Mouse (Mus musculus): Measurements from ENCODE around the gene Igf1r. TPM values are rescaled to one million over a fixed set of nuclear protein-coding genes. Genes with fewer than 3 reads are reported as not detected.

Gene Igf1r
- polyA plus RNA-seq, 1 experiment = 2.7 TPM

GRCm38 (mm10) chr7:67996202-67996960, 43.8 kb downstream of the Igf1r start:
- Histone ChIP-seq H3K36me3 (ENCODE audit: control insufficient read depth, insufficient read depth, low read length) (no peaks in the 10 kb centered on the region), H3K27ac (ENCODE audit: insufficient read depth, low read length) (no peak overlapping the region), H3K4me1 (ENCODE audit: control insufficient read depth, insufficient read depth, insufficient read length) (no peaks in the 10 kb centered on the region; the same call in none of the 2 replicates), H3K4me3 (ENCODE audit: extremely low read depth, insufficient read depth, insufficient read length) (no peak overlapping the region), H3K27me3 (ENCODE audit: control insufficient read depth, insufficient read depth, low read length) (no peaks in the 10 kb centered on the region)
- DNase-seq (ENCODE audit: low read depth in 1 of 2, low spot score in 2 of 2) = no peak
- WGBS = 77% methylated on average over 12 of the region's 12 CpGs
- TF ChIP-seq POLR2A (IDR thresholded peaks at IDR 0.05; ENCODE audit: low read depth, low read length) (no peak), CTCF (IDR thresholded peaks at IDR 0.05; ENCODE audit: extremely low read depth, insufficient read depth, insufficient read length, insufficient replicate concordance) (no peak)

DNA sequence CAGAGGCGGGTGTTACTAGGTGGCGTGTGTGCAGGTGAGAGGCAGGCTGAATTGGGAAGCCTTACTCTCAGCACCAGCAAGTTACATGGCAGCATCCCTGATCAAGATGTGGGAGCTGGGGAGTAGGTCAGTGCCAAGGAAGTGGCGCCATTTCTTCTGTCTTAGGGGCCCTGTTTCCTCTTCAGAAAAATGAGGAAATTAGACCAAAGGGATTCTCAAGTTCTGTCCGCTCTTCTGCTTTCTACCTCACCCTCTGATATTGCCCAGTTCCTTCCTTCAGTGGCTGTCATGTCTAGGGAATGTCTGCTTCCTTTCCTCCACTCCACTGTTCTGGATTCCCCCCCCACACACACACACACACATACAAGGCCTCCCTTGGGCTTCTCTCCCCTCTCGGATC, 48.6 kb downstream of the Igf1r start:
- H3K4me3 ChIP-seq (ENCODE audit: extremely low read depth, insufficient read depth, insufficient read length) = no peak overlapping the region
- no peak for DNase-seq (ENCODE audit: low read depth in 1 of 2, low spot score in 2 of 2)
- H3K27ac ChIP-seq (ENCODE audit: insufficient read depth, low read length) = no peak overlapping the region
- no peaks in the 10 kb centered on the region for H3K4me1 ChIP-seq (ENCODE audit: control insufficient read depth, insufficient read depth, insufficient read length)
- no peaks in the 10 kb centered on the region for H3K27me3 ChIP-seq (ENCODE audit: control insufficient read depth, insufficient read depth, low read length)
- no peak for TF ChIP-seq POLR2A (IDR thresholded peaks at IDR 0.05; ENCODE audit: low read depth, low read length)
- TF ChIP-seq CTCF (IDR thresholded peaks at IDR 0.05; ENCODE audit: extremely low read depth, insufficient read depth, insufficient read length, insufficient replicate concordance) = no peak
- 88% methylated on average over 5 of the region's 5 CpGs for WGBS
- no peaks in the 10 kb centered on the region for H3K36me3 ChIP-seq (ENCODE audit: control insufficient read depth, insufficient read depth, low read length)

DNA sequence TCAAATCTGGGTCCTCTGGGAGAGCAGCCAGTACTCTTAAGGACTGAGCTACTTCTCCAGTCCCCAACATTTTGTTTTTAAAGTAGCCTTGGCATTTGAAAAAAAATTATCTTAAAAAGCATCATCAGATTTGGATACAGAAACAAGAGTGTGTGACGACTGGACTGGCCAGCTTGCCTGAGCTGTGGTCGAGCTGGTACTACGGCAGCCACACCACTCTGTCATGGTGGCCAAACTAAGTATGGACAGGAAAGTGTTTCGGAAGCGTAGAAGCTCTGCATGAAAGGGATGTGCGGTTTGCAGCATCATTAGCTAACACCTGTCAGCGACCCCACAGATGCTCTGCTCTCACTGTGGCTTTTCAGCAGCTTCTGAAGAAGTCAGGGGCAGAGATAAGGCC, 53.4 kb downstream of the Igf1r start:
- 88% methylated on average over 7 of the region's 7 CpGs for WGBS
- H3K4me1 ChIP-seq (ENCODE audit: control insufficient read depth, insufficient read depth, insufficient read length) = no peaks in the 10 kb centered on the region
- TF ChIP-seq CTCF (IDR thresholded peaks at IDR 0.05; ENCODE audit: extremely low read depth, insufficient read depth, insufficient read length, insufficient replicate concordance) = no peak
- TF ChIP-seq POLR2A (IDR thresholded peaks at IDR 0.05; ENCODE audit: low read depth, low read length) = no peak
- DNase-seq (ENCODE audit: low read depth in 1 of 2, low spot score in 2 of 2) = no peak
- H3K4me3 ChIP-seq (ENCODE audit: extremely low read depth, insufficient read depth, insufficient read length) = no peak overlapping the region
- H3K27me3 ChIP-seq (ENCODE audit: control insufficient read depth, insufficient read depth, low read length) = no peaks in the 10 kb centered on the region
- no peaks in the 10 kb centered on the region for H3K36me3 ChIP-seq (ENCODE audit: control insufficient read depth, insufficient read depth, low read length)
- no peak overlapping the region for H3K27ac ChIP-seq (ENCODE audit: insufficient read depth, low read length)

- no peaks in the 10 kb centered on the region for H3K36me3 ChIP-seq (ENCODE audit: control insufficient read depth, insufficient read depth, low read length)
- H3K4me1 ChIP-seq (ENCODE audit: control insufficient read depth, insufficient read depth, insufficient read length) = no peaks in the 10 kb centered on the region
- H3K4me3 ChIP-seq (ENCODE audit: extremely low read depth, insufficient read depth, insufficient read length) = no peak overlapping the region
- TF ChIP-seq POLR2A (IDR thresholded peaks at IDR 0.05; ENCODE audit: low read depth, low read length) (no peak), CTCF (IDR thresholded peaks at IDR 0.05; ENCODE audit: extremely low read depth, insufficient read depth, insufficient read length, insufficient replicate concordance) (no peak)
- H3K27ac ChIP-seq (ENCODE audit: insufficient read depth, low read length) = no peak overlapping the region
- no peaks in the 10 kb centered on the region for H3K27me3 ChIP-seq (ENCODE audit: control insufficient read depth, insufficient read depth, low read length)
- DNase-seq (ENCODE audit: low read depth in 1 of 2, low spot score in 2 of 2) = no peak
- WGBS = 90% methylated on average over 6 of the region's 6 CpGs
These were observed 53.9 kb downstream of the Igf1r start for GRCm38 (mm10) chr7:68006496-68006895.

DNA sequence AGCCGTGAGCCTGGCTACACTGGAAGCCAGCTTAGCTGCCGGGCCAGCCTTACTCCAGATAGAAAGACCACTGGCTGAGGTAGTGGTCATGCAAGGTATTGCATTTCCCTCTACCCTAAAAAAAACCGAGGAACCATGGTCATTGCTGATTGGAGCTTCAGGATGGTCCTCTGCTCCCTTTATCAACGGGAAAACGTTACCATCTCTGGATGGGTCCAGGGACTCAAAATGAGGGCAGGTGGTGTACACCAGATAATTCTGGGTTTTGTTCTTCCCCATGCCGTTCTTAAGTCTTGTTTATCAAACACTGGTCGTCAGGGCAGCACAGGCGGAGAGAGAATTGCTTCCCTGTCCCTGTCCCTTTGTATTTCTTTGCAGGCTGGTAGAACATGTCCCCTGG, 57.0 kb downstream of the Igf1r start:
- Histone ChIP-seq H3K4me1 (ENCODE audit: control insufficient read depth, insufficient read depth, insufficient read length) (no peaks in the 10 kb centered on the region), H3K27ac (ENCODE audit: insufficient read depth, low read length) (no peak overlapping the region), H3K36me3 (ENCODE audit: control insufficient read depth, insufficient read depth, low read length) (no peaks in the 10 kb centered on the region), H3K27me3 (ENCODE audit: control insufficient read depth, insufficient read depth, low read length) (no peaks in the 10 kb centered on the region), H3K4me3 (ENCODE audit: extremely low read depth, insufficient read depth, insufficient read length) (no peak overlapping the region)
- WGBS = 83% methylated on average over 8 of the region's 8 CpGs
- no peak for TF ChIP-seq POLR2A (IDR thresholded peaks at IDR 0.05; ENCODE audit: low read depth, low read length)
- no peak for TF ChIP-seq CTCF (IDR thresholded peaks at IDR 0.05; ENCODE audit: extremely low read depth, insufficient read depth, insufficient read length, insufficient replicate concordance)
- DNase-seq (ENCODE audit: low read depth in 1 of 2, low spot score in 2 of 2) = no peak

DNA sequence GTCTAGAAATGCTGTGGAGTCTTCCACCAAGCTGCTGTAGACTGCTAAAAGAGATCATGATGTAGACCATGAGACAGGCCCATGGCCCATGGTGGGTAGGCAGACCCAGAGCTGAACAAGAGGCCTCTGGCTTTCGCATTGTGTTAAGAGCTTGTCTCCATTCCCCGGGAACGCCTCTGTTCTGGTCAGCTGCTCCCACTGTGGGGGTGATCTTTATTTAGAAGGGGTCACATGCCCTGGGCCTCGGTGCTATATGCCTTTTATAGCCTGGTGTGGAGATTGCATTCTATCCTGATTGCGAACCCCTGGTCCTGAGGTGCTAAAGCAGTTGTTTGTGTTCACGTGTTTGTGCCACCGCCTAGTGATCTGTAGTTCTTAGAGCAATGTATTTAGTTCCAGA, 57.5 kb downstream of the Igf1r start:
- Histone ChIP-seq H3K27ac (ENCODE audit: insufficient read depth, low read length) (no peak overlapping the region), H3K36me3 (ENCODE audit: control insufficient read depth, insufficient read depth, low read length) (no peaks in the 10 kb centered on the region), H3K4me3 (ENCODE audit: extremely low read depth, insufficient read depth, insufficient read length) (no peak overlapping the region), H3K27me3 (ENCODE audit: control insufficient read depth, insufficient read depth, low read length) (no peaks in the 10 kb centered on the region), H3K4me1 (ENCODE audit: control insufficient read depth, insufficient read depth, insufficient read length) (no peaks in the 10 kb centered on the region)
- TF ChIP-seq CTCF (IDR thresholded peaks at IDR 0.05; ENCODE audit: extremely low read depth, insufficient read depth, insufficient read length, insufficient replicate concordance) (no peak), POLR2A (IDR thresholded peaks at IDR 0.05; ENCODE audit: low read depth, low read length) (no peak)
- no peak for DNase-seq (ENCODE audit: low read depth in 1 of 2, low spot score in 2 of 2)
- 94% methylated on average over 7 of the region's 7 CpGs for WGBS

GRCm38 (mm10) chr7:68010802-68011201, 58.2 kb downstream of the Igf1r start:
- 85% methylated on average over 3 of the region's 3 CpGs for WGBS
- Histone ChIP-seq H3K27me3 (ENCODE audit: control insufficient read depth, insufficient read depth, low read length) (no peaks in the 10 kb centered on the region), H3K36me3 (ENCODE audit: control insufficient read depth, insufficient read depth, low read length) (no peaks in the 10 kb centered on the region), H3K4me3 (ENCODE audit: extremely low read depth, insufficient read depth, insufficient read length) (no peak overlapping the region), H3K27ac (ENCODE audit: insufficient read depth, low read length) (no peak overlapping the region), H3K4me1 (ENCODE audit: control insufficient read depth, insufficient read depth, insufficient read length) (no peaks in the 10 kb centered on the region)
- DNase-seq (ENCODE audit: low read depth in 1 of 2, low spot score in 2 of 2) = no peak
- TF ChIP-seq CTCF (IDR thresholded peaks at IDR 0.05; ENCODE audit: extremely low read depth, insufficient read depth, insufficient read length, insufficient replicate concordance) (no peak), POLR2A (IDR thresholded peaks at IDR 0.05; ENCODE audit: low read depth, low read length) (no peak)

Measured in spleen, adult 2 months (tissue).